Mouse (Mus musculus): ENCODE measurements around the gene Arf1. TPM values are rescaled to one million over a fixed set of nuclear protein-coding genes. Genes with fewer than 3 reads are reported as not detected.

The Arf1 gene
- total RNA-seq (2014; rRNA removed) (194 and 214 TPM in 2 replicates), polyA plus RNA-seq (2012; rRNA removed) (319 and 336 TPM in 2 replicates)

GRCm38 (mm10) chr11:59228122-59228953, at the start of gene Arf1:
Gene Arf1, minus strand, starts transcription at chr11:59228270.
- Histone ChIP-seq H3K36me3 (ENCODE audit: control insufficient read depth, insufficient read depth, low read length) (no peaks in the 10 kb centered on the region), H3K27ac (replicated peaks; ENCODE audit: insufficient read depth, low read depth, low read length) (peak within 1 kb of the TSS; percentile 97), H3K79me2 (ENCODE audit: control insufficient read depth, insufficient read depth, low read length) (peaks cover 40% of the 10 kb centered on the region), H3K4me1 (ENCODE audit: control insufficient read depth, insufficient read depth, low read length) (peaks cover 30% of the 10 kb centered on the region), H3K27me3 (ENCODE audit: control insufficient read depth, insufficient read depth, low read length) (no peaks in the 10 kb centered on the region), H3K9ac (ENCODE audit: low read depth, low read length) (peak within 1 kb of the TSS; percentile 99), H3K4me3 (ENCODE audit: insufficient read depth, low read depth, low read length) (peak within 1 kb of the TSS; percentile 94)
- peak; percentile 89 for DNase-seq (ENCODE audit: extremely low read depth, low read depth, low spot score)
- WGBS: 4% methylated on average over 59 of the region's 59 CpGs
- TF ChIP-seq POLR2A (IDR thresholded peaks at IDR 0.05; ENCODE audit: extremely low read depth, insufficient read depth, low read length): peak; percentile 84
- no peak for TF ChIP-seq CTCF (IDR thresholded peaks at IDR 0.05; ENCODE audit: low read depth, low read length)

GRCm38 (mm10) chr11:59276877-59277276, 48.8 kb upstream of the Arf1 start:
- Histone ChIP-seq H3K4me1 (ENCODE audit: control insufficient read depth, insufficient read depth, low read length) (no peaks in the 10 kb centered on the region), H3K36me3 (ENCODE audit: control insufficient read depth, insufficient read depth, low read length) (no peaks in the 10 kb centered on the region), H3K27ac (replicated peaks; ENCODE audit: insufficient read depth, low read depth, low read length) (no peak overlapping the region), H3K9ac (ENCODE audit: low read depth, low read length) (no peak overlapping the region), H3K27me3 (ENCODE audit: control insufficient read depth, insufficient read depth, low read length) (no peaks in the 10 kb centered on the region), H3K4me3 (ENCODE audit: insufficient read depth, low read depth, low read length) (no peak overlapping the region), H3K79me2 (ENCODE audit: control insufficient read depth, insufficient read depth, low read length) (no peaks in the 10 kb centered on the region)
- 34% methylated on average over 2 of the region's 2 CpGs for WGBS
- TF ChIP-seq CTCF (IDR thresholded peaks at IDR 0.05; ENCODE audit: low read depth, low read length): no peak
- no peak for DNase-seq (ENCODE audit: extremely low read depth, low read depth, low spot score)

- TF ChIP-seq POLR2A (IDR thresholded peaks at IDR 0.05; ENCODE audit: extremely low read depth, insufficient read depth, low read length) (no peak), CTCF (IDR thresholded peaks at IDR 0.05; ENCODE audit: low read depth, low read length) (no peak)
- Histone ChIP-seq H3K36me3 (ENCODE audit: control insufficient read depth, insufficient read depth, low read length) (no peaks in the 10 kb centered on the region), H3K27ac (replicated peaks; ENCODE audit: insufficient read depth, low read depth, low read length) (no peak overlapping the region), H3K9ac (ENCODE audit: low read depth, low read length) (no peak overlapping the region), H3K4me3 (ENCODE audit: insufficient read depth, low read depth, low read length) (no peak overlapping the region), H3K27me3 (ENCODE audit: control insufficient read depth, insufficient read depth, low read length) (no peaks in the 10 kb centered on the region), H3K4me1 (ENCODE audit: control insufficient read depth, insufficient read depth, low read length) (no peaks in the 10 kb centered on the region), H3K79me2 (ENCODE audit: control insufficient read depth, insufficient read depth, low read length) (no peaks in the 10 kb centered on the region)
- 65% methylated on average over 3 of the region's 3 CpGs for WGBS
- DNase-seq (ENCODE audit: extremely low read depth, low read depth, low spot score): no peak
Observed at GRCm38 (mm10) chr11:59274184-59274583, 46.1 kb upstream of the Arf1 start.

GRCm38 (mm10) chr11:59266727-59267126, 38.7 kb upstream of the Arf1 start:
- H3K36me3 ChIP-seq (ENCODE audit: control insufficient read depth, insufficient read depth, low read length): no peaks in the 10 kb centered on the region
- peaks cover 15% of the 10 kb centered on the region for H3K27me3 ChIP-seq (ENCODE audit: control insufficient read depth, insufficient read depth, low read length)
- TF ChIP-seq POLR2A (IDR thresholded peaks at IDR 0.05; ENCODE audit: extremely low read depth, insufficient read depth, low read length): no peak
- no peak for TF ChIP-seq CTCF (IDR thresholded peaks at IDR 0.05; ENCODE audit: low read depth, low read length)
- H3K27ac ChIP-seq (replicated peaks; ENCODE audit: insufficient read depth, low read depth, low read length): no peak overlapping the region
- H3K4me1 ChIP-seq (ENCODE audit: control insufficient read depth, insufficient read depth, low read length): no peaks in the 10 kb centered on the region
- DNase-seq (ENCODE audit: extremely low read depth, low read depth, low spot score): no peak
- no peak overlapping the region for H3K9ac ChIP-seq (ENCODE audit: low read depth, low read length)
- 43% methylated on average over 6 of the region's 6 CpGs for WGBS
- H3K79me2 ChIP-seq (ENCODE audit: control insufficient read depth, insufficient read depth, low read length): no peaks in the 10 kb centered on the region
- H3K4me3 ChIP-seq (ENCODE audit: insufficient read depth, low read depth, low read length): no peak overlapping the region

GRCm38 (mm10) chr11:59265154-59265813, 37.2 kb upstream of the Arf1 start:
- no peaks in the 10 kb centered on the region for H3K36me3 ChIP-seq (ENCODE audit: control insufficient read depth, insufficient read depth, low read length)
- H3K4me3 ChIP-seq (ENCODE audit: insufficient read depth, low read depth, low read length): no peak overlapping the region
- 63% methylated on average over 8 of the region's 8 CpGs for WGBS
- H3K79me2 ChIP-seq (ENCODE audit: control insufficient read depth, insufficient read depth, low read length): no peaks in the 10 kb centered on the region
- H3K9ac ChIP-seq (ENCODE audit: low read depth, low read length): no peak overlapping the region
- no peak for TF ChIP-seq CTCF (IDR thresholded peaks at IDR 0.05; ENCODE audit: low read depth, low read length)
- no peak for TF ChIP-seq POLR2A (IDR thresholded peaks at IDR 0.05; ENCODE audit: extremely low read depth, insufficient read depth, low read length)
- no peak overlapping the region for H3K27ac ChIP-seq (replicated peaks; ENCODE audit: insufficient read depth, low read depth, low read length)
- DNase-seq (ENCODE audit: extremely low read depth, low read depth, low spot score): no peak
- peaks cover 18% of the 10 kb centered on the region for H3K27me3 ChIP-seq (ENCODE audit: control insufficient read depth, insufficient read depth, low read length)
- H3K4me1 ChIP-seq (ENCODE audit: control insufficient read depth, insufficient read depth, low read length): no peaks in the 10 kb centered on the region
